Mouse (Mus musculus) adrenal gland, postnatal 25 days (tissue): ENCODE measurements around the gene Capn5. TPM values are rescaled to one million over a fixed set of nuclear protein-coding genes. Genes with fewer than 3 reads are reported as not detected.

Experiments
- DNase-seq: peaks from one replicate; pipeline ENCODE4 v3.0.0; 2021; ENCODE audit warnings: mixed read lengths
- total RNA-seq: library from RNA; stranded (reverse); gene quantifications from 2 replicates; pipeline ENCODE4 v1.2.3, GENCODE M21; 2021

The Capn5 gene
- total RNA-seq, 1 experiment from 2014 or later: 9.5 TPM

DNA sequence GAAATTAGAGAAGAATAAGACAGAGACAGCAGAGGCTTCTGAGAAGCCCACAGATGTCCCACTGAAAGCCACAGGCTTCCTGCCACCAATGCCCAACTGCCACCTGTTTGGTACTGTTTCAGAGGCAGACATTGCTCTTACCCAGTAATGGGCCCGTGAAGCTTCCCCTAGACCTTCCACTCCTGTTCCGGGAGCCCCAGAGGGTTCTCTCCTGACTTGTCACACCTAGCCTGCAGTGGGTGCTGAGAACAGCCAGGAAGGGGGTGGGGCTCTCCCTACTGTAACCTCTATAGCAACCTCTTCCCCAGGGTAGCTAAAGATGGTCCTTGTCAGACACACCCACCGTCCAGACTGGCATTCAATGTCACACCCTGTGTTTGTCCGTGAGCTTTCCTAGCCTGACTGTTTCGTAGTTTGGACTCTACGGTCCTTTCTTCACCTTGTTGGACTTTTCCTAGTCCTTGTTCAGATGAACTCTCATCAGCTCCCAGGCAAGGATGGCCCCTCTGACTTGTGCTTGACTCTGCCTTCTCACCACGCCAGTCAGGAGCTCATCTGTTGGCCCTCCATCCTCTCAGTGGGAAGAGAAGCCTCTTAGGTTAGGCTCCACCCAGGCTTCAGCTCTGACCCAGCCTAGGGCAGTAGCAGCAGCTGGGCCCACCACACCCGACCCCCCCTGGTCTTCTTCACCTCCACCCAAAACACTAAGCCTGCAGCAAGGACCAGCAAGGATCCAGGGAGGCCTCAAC lies 1.6 kb downstream of the Capn5 start:
- DNase-seq: no peak

GRCm38 (mm10) chr7:98174883-98175755 lies 3.0 kb downstream of the Capn5 start:
- no peak for DNase-seq

DNA sequence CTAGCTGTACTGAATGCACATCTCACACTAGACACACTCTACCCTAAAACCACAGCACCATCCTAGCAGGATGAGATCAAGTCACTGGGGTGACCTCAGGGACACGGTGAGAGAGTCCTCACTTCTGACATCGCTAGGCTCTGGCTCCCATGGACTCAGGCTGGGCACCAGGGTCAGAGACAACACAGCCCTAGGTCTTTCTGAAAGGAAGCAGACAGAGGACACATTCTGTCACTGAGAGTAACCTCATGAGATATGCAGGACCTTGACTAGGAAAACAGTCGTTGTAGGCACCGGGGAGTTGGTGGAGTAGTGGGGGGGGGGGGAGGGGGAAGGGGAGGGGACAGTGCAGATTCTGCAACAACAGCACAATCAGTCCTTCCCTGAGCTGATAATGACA lies 4.7 kb downstream of the Capn5 start:
- DNase-seq: no peak

- no peak for DNase-seq
Observed at GRCm38 (mm10) chr7:98172661-98173060, 5.4 kb downstream of the Capn5 start.

GRCm38 (mm10) chr7:98171141-98172073 lies 6.7 kb downstream of the Capn5 start:
- no peak for DNase-seq

DNA sequence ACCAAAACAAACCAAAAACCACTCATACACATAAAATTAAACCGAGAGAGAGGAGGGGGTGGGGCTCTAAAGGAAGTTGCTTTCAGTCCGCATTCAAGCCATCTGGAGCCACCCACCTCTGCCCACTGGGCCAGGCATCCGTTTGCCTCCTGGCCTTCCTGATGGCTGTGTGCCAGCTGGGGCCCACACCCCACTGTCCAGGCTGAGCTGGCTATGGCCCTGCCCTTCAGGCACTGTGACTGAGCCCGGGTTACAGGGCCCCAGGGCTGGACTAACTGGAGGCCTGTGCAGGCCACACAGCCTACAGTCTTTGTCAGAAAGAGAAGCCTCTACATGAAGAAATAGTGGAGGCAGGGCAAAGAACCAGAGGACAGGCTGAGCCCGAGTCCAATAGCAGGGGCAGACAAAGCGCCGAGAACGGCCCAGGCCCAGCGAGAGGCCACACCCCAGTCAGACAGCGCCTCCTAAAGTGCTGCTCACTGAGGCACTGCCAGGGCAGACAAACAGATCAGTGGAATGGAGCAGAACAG lies 13.0 kb downstream of the Capn5 start:
- DNase-seq: no peak

DNA sequence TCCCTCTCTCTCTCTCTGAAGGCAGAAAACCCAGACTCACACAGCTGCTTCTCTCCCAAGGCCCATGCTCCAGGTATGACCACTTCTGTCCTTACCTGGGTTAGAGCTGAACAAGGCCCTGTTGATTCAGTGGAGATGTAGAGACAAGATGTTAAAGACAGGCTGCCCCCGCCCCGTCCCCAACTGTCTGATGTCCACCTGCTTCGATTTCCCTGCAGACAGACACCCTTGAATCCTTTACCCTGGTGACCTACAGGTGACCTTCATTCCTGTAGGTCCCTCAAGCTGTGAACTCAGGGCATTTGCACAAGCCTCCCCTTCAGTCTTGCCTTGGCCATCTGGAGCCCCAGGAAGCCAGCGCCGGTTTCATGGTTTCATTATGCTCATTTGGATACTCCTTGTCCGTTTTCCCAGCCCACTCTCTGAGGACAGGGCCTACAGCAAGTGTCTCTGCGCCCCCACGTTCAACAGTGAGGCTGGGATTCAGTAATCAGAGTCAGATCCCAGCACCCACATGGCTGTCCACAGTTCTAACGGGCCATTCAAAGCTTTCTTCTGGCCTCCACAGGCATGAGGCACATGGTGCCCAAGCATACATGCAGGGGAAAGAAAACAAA lies 13.6 kb downstream of the Capn5 start:
- no peak for DNase-seq

GRCm38 (mm10) chr7:98163700-98164099 lies 14.4 kb downstream of the Capn5 start:
- DNase-seq: no peak

DNA sequence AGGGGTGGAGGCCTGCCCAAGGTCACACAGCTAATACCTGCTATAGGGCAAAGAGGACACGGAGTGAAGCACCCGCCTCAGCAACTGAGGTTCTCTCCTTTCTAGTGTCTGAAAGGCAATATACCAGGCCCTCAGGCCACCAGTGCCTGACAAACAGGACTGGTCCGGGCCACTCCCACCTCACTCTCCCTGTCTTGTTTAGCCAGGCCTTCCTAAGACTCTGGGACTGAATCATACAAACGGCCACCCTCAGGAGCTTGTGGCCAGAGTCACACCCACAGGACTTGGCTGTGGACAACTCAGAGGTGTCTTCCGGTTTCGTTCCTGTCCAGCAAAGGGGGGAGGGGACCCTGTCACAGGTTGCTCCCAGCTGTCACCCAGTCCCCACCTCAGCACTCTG lies 15.8 kb downstream of the Capn5 start:
- DNase-seq: no peak

GRCm38 (mm10) chr7:98160041-98160740 lies 17.9 kb downstream of the Capn5 start:
- DNase-seq: no peak

DNA sequence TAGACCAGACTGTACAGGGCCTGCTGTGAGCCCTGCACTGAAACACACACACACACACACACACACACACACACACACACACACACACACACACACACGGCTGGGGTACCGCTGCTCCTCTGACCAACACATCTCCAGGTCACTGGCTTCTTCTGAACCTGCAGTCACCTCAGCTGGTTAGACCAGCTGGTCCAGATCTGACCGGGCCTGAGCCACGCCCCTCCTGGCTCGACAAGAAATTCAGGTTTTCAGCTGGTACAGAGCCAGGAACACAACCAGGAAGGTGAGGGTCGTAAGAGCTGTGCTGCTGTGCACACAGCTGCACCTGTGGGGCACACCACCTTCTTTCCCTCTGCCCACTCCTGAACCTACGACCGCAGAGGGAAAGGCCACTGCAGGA lies 19.6 kb downstream of the Capn5 start:
- DNase-seq: no peak

DNA sequence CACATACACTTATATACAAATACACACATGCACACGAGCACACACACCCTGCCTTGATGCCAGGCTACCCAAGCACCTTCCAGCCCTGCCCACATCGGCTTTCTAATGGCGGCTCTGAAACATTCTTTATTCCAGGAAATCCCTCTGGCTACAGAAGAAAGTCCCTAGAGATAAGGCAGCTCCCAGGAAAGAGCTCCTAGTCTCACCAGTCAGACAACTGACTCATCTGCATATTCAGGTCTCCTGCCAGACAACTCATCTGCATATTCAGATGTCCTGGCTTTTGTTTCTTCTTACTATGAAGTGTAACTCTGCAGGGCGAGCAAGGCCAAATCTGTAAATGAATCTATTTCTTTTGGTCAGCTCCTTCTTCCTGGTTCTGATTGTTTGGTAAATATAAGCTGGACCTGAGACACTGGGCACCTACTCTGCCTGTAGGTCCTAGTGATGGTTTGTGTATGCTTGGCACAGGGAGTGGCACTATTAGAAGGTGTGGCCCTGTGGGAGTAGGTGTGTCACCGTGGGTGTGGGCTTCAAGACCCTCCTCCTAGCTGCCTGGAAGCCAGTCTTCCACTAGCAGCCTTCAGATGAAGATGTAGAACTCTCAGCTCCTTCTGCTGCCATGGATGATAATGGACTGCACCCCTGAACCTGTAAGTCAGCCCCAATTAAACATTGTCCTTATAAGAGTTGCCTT lies 20.3 kb downstream of the Capn5 start:
- DNase-seq: no peak

GRCm38 (mm10) chr7:98156280-98156665 lies 21.8 kb downstream of the Capn5 start:
- DNase-seq: peak; percentile 66

DNA sequence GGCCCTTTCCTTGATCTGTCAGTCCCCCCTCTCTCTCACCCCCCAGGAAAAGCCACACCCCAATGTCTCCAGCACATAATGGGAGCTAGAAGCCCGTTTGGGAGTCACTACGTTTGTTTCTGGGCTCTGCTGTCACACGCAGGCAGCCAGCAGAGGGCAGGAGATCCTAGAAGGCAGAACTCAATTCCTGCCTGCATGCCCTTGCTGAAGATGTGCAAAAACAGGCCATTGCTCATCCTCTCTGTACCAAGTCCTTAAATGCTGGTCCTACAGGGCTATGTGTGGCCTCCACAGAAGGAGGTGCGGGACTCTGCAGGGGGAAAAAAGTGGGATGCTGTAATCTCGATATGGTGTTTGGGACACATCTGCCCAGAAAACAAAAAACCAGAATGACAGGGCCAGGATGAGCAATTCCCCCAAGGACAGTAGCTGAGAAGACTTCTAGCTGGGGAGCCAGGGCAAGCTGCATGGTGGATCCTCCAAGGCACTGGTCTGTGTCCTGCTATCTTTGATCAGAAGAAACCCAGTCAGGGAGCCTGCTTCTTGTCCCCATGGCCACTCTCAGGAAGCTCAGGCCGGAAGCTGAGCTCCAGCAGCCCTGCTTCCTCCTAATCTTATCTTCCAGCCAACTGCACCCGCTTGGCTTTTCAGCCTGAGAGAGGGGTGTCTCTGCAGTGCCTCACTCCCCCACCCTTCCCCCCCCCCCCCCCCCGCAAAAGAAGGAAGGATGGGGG lies 22.4 kb downstream of the Capn5 start:
- DNase-seq: peak; percentile 70

DNA sequence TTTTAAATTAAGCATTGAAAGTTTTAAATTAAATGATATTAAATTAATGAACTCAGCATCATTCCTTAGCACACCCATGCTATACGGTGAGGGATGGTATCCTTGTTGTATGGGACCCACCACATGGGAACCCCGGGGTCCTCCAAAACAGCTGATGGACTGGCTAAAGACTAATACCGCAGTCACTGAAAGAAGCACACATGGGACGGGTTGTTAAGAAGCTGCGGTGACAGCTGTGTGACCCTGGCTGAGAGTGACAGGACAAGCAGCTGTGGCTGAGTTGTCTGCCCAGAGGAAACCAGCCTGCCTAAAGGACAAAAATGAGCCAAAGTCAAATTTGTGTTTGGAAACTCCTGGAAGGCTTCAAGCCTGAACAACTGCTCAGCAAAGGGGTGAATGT lies 24.2 kb downstream of the Capn5 start:
- no peak for DNase-seq

GRCm38 (mm10) chr7:98153345-98153744 lies 24.7 kb downstream of the Capn5 start:
- no peak for DNase-seq

- no peak for DNase-seq
Observed at GRCm38 (mm10) chr7:98152400-98152799, 25.7 kb downstream of the Capn5 start.

DNA sequence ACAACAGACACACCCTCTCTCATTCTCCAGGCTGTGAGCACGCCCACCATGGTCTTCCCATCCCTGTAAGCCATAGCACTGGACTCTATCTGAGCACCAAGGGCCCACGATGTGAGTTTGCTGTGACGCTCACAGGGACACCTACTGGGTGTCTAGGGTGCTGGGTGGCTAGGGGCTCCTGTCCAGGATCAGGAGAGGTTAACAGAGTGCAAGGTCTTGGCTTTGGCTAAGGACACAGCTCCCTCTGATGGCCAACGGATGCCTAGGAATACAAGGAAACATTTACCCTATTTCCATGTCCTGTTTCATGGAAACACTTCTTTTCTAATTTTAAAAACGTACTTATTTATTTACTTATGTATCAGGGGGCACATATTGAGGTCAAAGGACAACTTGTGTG lies 27.5 kb downstream of the Capn5 start:
- no peak for DNase-seq

- no peak for DNase-seq
Observed at GRCm38 (mm10) chr7:98149802-98150201, 28.3 kb downstream of the Capn5 start.
